Mouse (Mus musculus) CH12.LX (cell line): ENCODE results near the gene Wdr75.

Experiments used
- CTCF ChIP-seq, 2 experiments: IDR thresholded peaks in 1 of 2; conservative IDR thresholded peaks in 1 of 2; 2 replicates each; pipeline ENCODE4 v1.5.1; 2011 to 2012; ENCODE audit warnings: low read depth in 2 of 2, low read length in 2 of 2, improper control_type of control experiment in 1 of 2, inconsistent platforms in 1 of 2, mild to moderate bottlenecking in 1 of 2, moderate library complexity in 1 of 2
- EP300 ChIP-seq: IDR thresholded peaks from 2 replicates; pipeline ENCODE4 v1.6.1; 2011; ENCODE audit warnings: low read length, improper control_type of control experiment

- TF ChIP-seq CTCF (conservative IDR thresholded peaks at IDR 0.05 in 1 of 2, IDR thresholded peaks at IDR 0.05 in 1 of 2; ENCODE audit: low read depth in 2 of 2, low read length in 2 of 2) (no peak), EP300 (no peak)
Observed at GRCm38 (mm10) chr1:45769321-45769720, 25.6 kb upstream of the Wdr75 start.
